Mouse (Mus musculus) spleen, adult 18-20 months (tissue): ENCODE results near the gene Cyb5r2.
A peak's percentile ranks its signal among the peaks of the same experiment; 100 is the strongest.

Source experiments
- DNase-seq, 2 experiments: peaks; one replicate each; pipeline ENCODE4 v3.0.0; 2022; ENCODE audit warnings: mixed read lengths in 2 of 2

The Cyb5r2 gene

GRCm38 (mm10) chr7:107720771-107721170 lies 37.1 kb downstream of the Cyb5r2 start:
- no peak for DNase-seq

GRCm38 (mm10) chr7:107714067-107714466 lies 43.8 kb downstream of the Cyb5r2 start:
- DNase-seq, result no peak

GRCm38 (mm10) chr7:107712743-107713142 lies 45.1 kb downstream of the Cyb5r2 start:
- DNase-seq, result no peak

- DNase-seq, result peak; percentile 74 to 78
Measured at GRCm38 (mm10) chr7:107708491-107709112, 49.2 kb downstream of the Cyb5r2 start.

- peak; percentile 57 to 69 for DNase-seq
Measured at GRCm38 (mm10) chr7:107707650-107708049, 50.2 kb downstream of the Cyb5r2 start.

- DNase-seq, result no peak
Measured at GRCm38 (mm10) chr7:107705941-107706340, 51.9 kb downstream of the Cyb5r2 start.

- DNase-seq, result no peak
Measured at GRCm38 (mm10) chr7:107702461-107703380, 55.1 kb downstream of the Cyb5r2 start.

GRCm38 (mm10) chr7:107700646-107701045 lies 57.2 kb downstream of the Cyb5r2 start:
- DNase-seq, result no peak

GRCm38 (mm10) chr7:107699926-107700325 lies 57.9 kb downstream of the Cyb5r2 start:
- no peak for DNase-seq
